ENCODE assay signal across 19 mouse cellular contexts in genomic region chr8:87105106-87105505, GRCm38 (mm10).
DNase-seq lines count a peak whose midpoint lies in the region; ATAC-seq and TF ChIP-seq lines count a peak whose summit lies in the region.
"Had no signal": no experiment of that assay in that cellular context is flagged by ENCODE, and none has a peak within 500 bp of the region (broad histone marks: within the 10 kb centered on the region; RNA-seq: fewer than 3 reads in every experiment).

No protein-coding gene starts in this region.

- H3K27ac ChIP-seq in kidney, postnatal 0 days, result no peak overlapping the region
- H3K27ac ChIP-seq in midbrain, embryonic 13.5 days, result no peak overlapping the region
- no peak overlapping the region for H3K27ac ChIP-seq in midbrain, embryonic 15.5 days
- H3K27ac ChIP-seq in neural tube, embryonic 14.5 days (ENCODE audit: low read depth, low read length), result no peak overlapping the region
- H3K27ac ChIP-seq: forebrain, embryonic 10.5 days; hindbrain, embryonic 15.5 days; kidney, embryonic 15.5 days; limb, embryonic 13.5 days; liver, embryonic 14.5 days; lung, embryonic 15.5 days; stomach, embryonic 15.5 days had no signal

- ATAC-seq in kidney, postnatal 0 days (replicated peaks; ENCODE audit: low FRiP score, low read depth), result no peak
- ATAC-seq in midbrain, embryonic 13.5 days, result peak; percentile 30; the same call in 1 of the 2 replicates
- ATAC-seq in midbrain, embryonic 15.5 days (replicated peaks), result no peak
- peak; percentile 54; the same call in 1 of the 2 replicates for ATAC-seq in neural tube, embryonic 14.5 days (ENCODE audit: low read depth)
- ATAC-seq: intestine, embryonic 16.5 days had no signal

- H3K9ac ChIP-seq in kidney, postnatal 0 days (ENCODE audit: low read depth, low read length), result no peak overlapping the region
- H3K9ac ChIP-seq in midbrain, embryonic 13.5 days (replicated peaks), result no peak overlapping the region
- no peak overlapping the region for H3K9ac ChIP-seq in midbrain, embryonic 15.5 days
- no peak overlapping the region for H3K9ac ChIP-seq in neural tube, embryonic 14.5 days (replicated peaks; ENCODE audit: low read depth, low read length)
- H3K9ac ChIP-seq: hindbrain, embryonic 15.5 days; kidney, embryonic 15.5 days; limb, embryonic 13.5 days; liver, embryonic 14.5 days; lung, embryonic 15.5 days; stomach, embryonic 15.5 days had no signal

- DNase-seq in kidney, postnatal 0 days (ENCODE audit: low spot score), result peak; percentile 63
- no peak for DNase-seq in kidney, adult 18-20 months
- peak; percentile 41 for DNase-seq in brain, embryonic 14.5 days (ENCODE audit: low read depth)
- DNase-seq in gastrocnemius, adult 8-10 months (ENCODE audit: low spot score in 2 of 2), result no peak
- DNase-seq: cerebellum, adult 8-10 months; heart, postnatal 10 days; lung, postnatal 4 days had no signal

- TF ChIP-seq CTCF in kidney, postnatal 0 days (IDR thresholded peaks at IDR 0.05; ENCODE audit: low read depth), result no peak
- TF ChIP-seq CTCF in brain, embryonic 14.5 days (IDR thresholded peaks at IDR 0.05; ENCODE audit: borderline replicate concordance, extremely low read depth, insufficient read depth, insufficient read length), result no peak

- no peaks in the 10 kb centered on the region for H3K9me3 ChIP-seq in kidney, postnatal 0 days (replicated peaks; ENCODE audit: low read length)
- H3K9me3 ChIP-seq in midbrain, embryonic 13.5 days, result no peaks in the 10 kb centered on the region
- H3K9me3 ChIP-seq in midbrain, embryonic 15.5 days, result no peaks in the 10 kb centered on the region
- H3K9me3 ChIP-seq in neural tube, embryonic 14.5 days (ENCODE audit: control insufficient read depth, low read length), result no peaks in the 10 kb centered on the region
- H3K9me3 ChIP-seq: forebrain, embryonic 10.5 days; hindbrain, embryonic 15.5 days; kidney, embryonic 15.5 days; limb, embryonic 13.5 days; lung, embryonic 15.5 days; stomach, embryonic 15.5 days had no signal

- TF ChIP-seq POLR2A in brain, embryonic 14.5 days (IDR thresholded peaks at IDR 0.05; ENCODE audit: borderline replicate concordance, extremely low read depth, insufficient read depth, insufficient read length, poor library complexity, severe bottlenecking), result no peak

- H3K27me3 ChIP-seq in kidney, postnatal 0 days (ENCODE audit: insufficient read depth, low read length), result no peaks in the 10 kb centered on the region
- H3K27me3 ChIP-seq in midbrain, embryonic 13.5 days, result no peaks in the 10 kb centered on the region
- no peaks in the 10 kb centered on the region for H3K27me3 ChIP-seq in midbrain, embryonic 15.5 days (replicated peaks)
- no peaks in the 10 kb centered on the region for H3K27me3 ChIP-seq in neural tube, embryonic 14.5 days (ENCODE audit: control insufficient read depth, insufficient read depth, low read length)
- H3K27me3 ChIP-seq: hindbrain, embryonic 15.5 days; lung, embryonic 15.5 days; stomach, embryonic 15.5 days had no signal

- no peak overlapping the region for H3K4me3 ChIP-seq in kidney, postnatal 0 days (replicated peaks; ENCODE audit: low read depth, low read length)
- no peak overlapping the region for H3K4me3 ChIP-seq in midbrain, embryonic 13.5 days (replicated peaks)
- no peak overlapping the region for H3K4me3 ChIP-seq in midbrain, embryonic 15.5 days
- H3K4me3 ChIP-seq in neural tube, embryonic 14.5 days (ENCODE audit: low read depth, low read length), result no peak overlapping the region
- H3K4me3 ChIP-seq: forebrain, embryonic 10.5 days; hindbrain, embryonic 15.5 days; kidney, embryonic 15.5 days; limb, embryonic 13.5 days; lung, embryonic 15.5 days; stomach, embryonic 15.5 days had no signal

- H3K36me3 ChIP-seq in kidney, postnatal 0 days (ENCODE audit: insufficient read depth, low read length), result no peaks in the 10 kb centered on the region
- H3K36me3 ChIP-seq in midbrain, embryonic 13.5 days, result no peaks in the 10 kb centered on the region
- no peaks in the 10 kb centered on the region for H3K36me3 ChIP-seq in midbrain, embryonic 15.5 days (replicated peaks)
- no peaks in the 10 kb centered on the region for H3K36me3 ChIP-seq in neural tube, embryonic 14.5 days (ENCODE audit: control insufficient read depth, insufficient read depth, low read length)
- H3K36me3 ChIP-seq: forebrain, embryonic 10.5 days; hindbrain, embryonic 15.5 days; kidney, embryonic 15.5 days; limb, embryonic 13.5 days; lung, embryonic 15.5 days; stomach, embryonic 15.5 days had no signal

- H3K4me1 ChIP-seq in kidney, postnatal 0 days (replicated peaks; ENCODE audit: insufficient read depth, low read length), result no peaks in the 10 kb centered on the region
- peaks cover 14% of the 10 kb centered on the region for H3K4me1 ChIP-seq in midbrain, embryonic 13.5 days (replicated peaks)
- H3K4me1 ChIP-seq in midbrain, embryonic 15.5 days, result peaks cover 15% of the 10 kb centered on the region
- H3K4me1 ChIP-seq in neural tube, embryonic 14.5 days (ENCODE audit: control insufficient read depth, insufficient read depth, low read length), result no peaks in the 10 kb centered on the region
- H3K4me1 ChIP-seq: limb, embryonic 13.5 days; lung, embryonic 15.5 days; stomach, embryonic 15.5 days had no signal

- H3K4me2 ChIP-seq in kidney, postnatal 0 days (ENCODE audit: low read length), result no peak overlapping the region
- no peak overlapping the region for H3K4me2 ChIP-seq in midbrain, embryonic 13.5 days (replicated peaks)
- H3K4me2 ChIP-seq in midbrain, embryonic 15.5 days, result no peak overlapping the region; the same call in 1 of the 2 replicates
- H3K4me2 ChIP-seq in neural tube, embryonic 14.5 days (ENCODE audit: low read depth, low read length), result no peak overlapping the region
- H3K4me2 ChIP-seq: heart, embryonic 11.5 days; hindbrain, embryonic 15.5 days; kidney, embryonic 15.5 days; limb, embryonic 13.5 days; lung, embryonic 15.5 days; stomach, embryonic 15.5 days had no signal

- WGBS in kidney, postnatal 0 days, result 28% methylated on average over 7 of the region's 7 CpGs
- 33% methylated on average over 7 of the region's 7 CpGs for WGBS in midbrain, embryonic 13.5 days
- 31% methylated on average over 7 of the region's 7 CpGs for WGBS in midbrain, embryonic 15.5 days
- 28% methylated on average over 7 of the region's 7 CpGs for WGBS in neural tube, embryonic 14.5 days

Comparison
In these comparisons a context has a peak if more than half of its experiments do, and no peak if none do; other contexts are left out.
1. ATAC-seq: peak in midbrain, embryonic 13.5 days (single experiment) and neural tube, embryonic 14.5 days (single experiment); none in kidney, postnatal 0 days (single experiment) and midbrain, embryonic 15.5 days (single experiment).
2. DNase-seq: peak in kidney, postnatal 0 days (single experiment) and brain, embryonic 14.5 days (single experiment); none in kidney, adult 18-20 months (single experiment) and gastrocnemius, adult 8-10 months (0 of 2).